Mouse (Mus musculus) thymus, adult 2 months (tissue): ENCODE data around the gene Ufd1. TPM values are rescaled to one million over a fixed set of nuclear protein-coding genes. Genes with fewer than 3 reads are reported as not detected.
"Not testable (repeated sequence)": the region's sequence is repeated elsewhere in the genome, so short reads cannot be mapped to it uniquely, and the experiment has no call there.

Experiments used
- DNase-seq: peaks from one replicate; pipeline ENCODE4 v3.0.0; 2021
- H3K27ac ChIP-seq: fragments of 200-500 bp; 2 replicates; pipeline ENCODE4 v1.5.1; 2012; ENCODE audit warnings: low read length, control low read depth; ENCODE audit not compliant: control insufficient read depth, insufficient read depth
- H3K27me3 ChIP-seq: fragments of 200-500 bp; 2 replicates; pipeline ENCODE4 v1.6.1; 2012; ENCODE audit warnings: mild to moderate bottlenecking, low read length, moderate library complexity, mixed read lengths; ENCODE audit not compliant: control insufficient read depth, insufficient read depth
- H3K36me3 ChIP-seq: fragments of 200-500 bp; 2 replicates; pipeline ENCODE4 v1.6.1; 2012; ENCODE audit warnings: mild to moderate bottlenecking, low read length, moderate library complexity; ENCODE audit not compliant: control insufficient read depth, insufficient read depth
- H3K4me1 ChIP-seq: fragments of 200-500 bp; replicated peaks from 2 replicates; pipeline ENCODE4 v1.6.1; 2012; ENCODE audit warnings: low read length; ENCODE audit not compliant: control insufficient read depth, insufficient read depth
- H3K4me3 ChIP-seq: fragments of 200-500 bp; 2 replicates; pipeline ENCODE4 v1.5.1; 2012; ENCODE audit warnings: mild to moderate bottlenecking, low read length, control low read depth, moderate library complexity; ENCODE audit not compliant: control insufficient read depth, insufficient read depth
- CTCF ChIP-seq: fragments of 200-500 bp; IDR thresholded peaks from 2 replicates; pipeline ENCODE4 v1.5.1; 2012; ENCODE audit warnings: mild to moderate bottlenecking, control low read depth, low read length, moderate library complexity, borderline replicate concordance; ENCODE audit not compliant: control insufficient read depth, poor library complexity, insufficient read depth; ENCODE audit errors: extremely low read depth
- POLR2A ChIP-seq: fragments of 200-500 bp; IDR thresholded peaks from 2 replicates; pipeline ENCODE4 v1.6.1; 2012; ENCODE audit warnings: mild to moderate bottlenecking, low read length, control low read depth, moderate library complexity; ENCODE audit not compliant: control insufficient read depth, poor library complexity, insufficient read depth; ENCODE audit errors: extremely low read depth
- WGBS: fragments of 180-500 bp; shearing (Covaris S2); methylation state at CpG from one replicate; pipeline ENCODE4 v1.1.7; 2018; 5-methylcytosine and 5-hydroxymethylcytosine counted together
- polyA plus RNA-seq: library from polyadenylated mRNA; depleted of rRNA; stranded (reverse); fragments of >200 nt; gene quantifications from 2 replicates; pipeline ENCODE4 v1.2.3, GENCODE M21; 2012

Ufd1 gene
- polyA plus RNA-seq, 1 experiment, result 47.3 TPM

DNA sequence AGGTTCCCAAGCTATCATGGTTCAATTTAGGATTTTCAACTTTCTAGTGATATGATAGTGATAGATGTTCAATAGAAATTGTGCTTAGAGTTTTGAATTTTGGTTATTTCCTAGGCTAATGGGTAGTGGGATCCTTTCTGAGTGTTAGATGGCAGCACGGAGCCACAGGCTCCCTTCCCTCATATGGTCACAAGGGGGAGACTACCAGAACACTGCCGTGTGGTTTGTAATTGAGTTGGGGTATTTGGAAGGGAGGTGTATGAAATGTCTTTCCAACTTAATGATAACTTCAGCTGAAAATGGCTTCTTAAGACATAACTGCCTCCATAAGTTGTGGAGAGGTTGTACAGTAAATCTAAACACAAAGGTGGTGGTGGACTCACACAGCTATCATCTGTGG is 21.9 kb downstream of the Ufd1 start:
- DNase-seq, result no peak
- H3K27ac ChIP-seq, result no peak overlapping the region
- TF ChIP-seq CTCF (no peak), POLR2A (no peak)
- H3K4me1 ChIP-seq, result peaks cover 2% of the 10 kb centered on the region
- no peak overlapping the region for H3K4me3 ChIP-seq
- no peaks in the 10 kb centered on the region for H3K27me3 ChIP-seq
- whole genome bisulfite sequencing, result 94% methylated on average over 2 of the region's 2 CpGs
- H3K36me3 ChIP-seq, result peaks cover 38% of the 10 kb centered on the region

DNA sequence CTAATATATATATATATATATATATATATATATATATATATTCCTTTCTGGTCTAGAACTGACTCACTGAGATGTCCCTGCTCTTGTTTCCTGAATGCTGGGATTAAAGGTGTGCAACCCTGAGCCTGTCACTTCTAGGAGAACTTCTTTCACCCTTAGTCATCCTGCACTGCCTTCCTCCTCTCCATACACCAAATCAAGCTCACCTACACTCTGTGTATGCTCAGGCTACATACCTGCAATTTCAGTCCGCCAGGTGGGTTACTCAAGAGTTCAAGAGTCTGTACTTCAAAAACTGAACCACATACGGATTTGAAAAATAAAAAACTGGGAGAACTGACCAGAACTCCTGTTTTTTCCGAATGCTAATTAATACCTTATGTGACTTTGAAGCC is 24.5 kb downstream of the Ufd1 start:
- no peak overlapping the region for H3K27ac ChIP-seq
- H3K4me3 ChIP-seq, result no peak overlapping the region
- peaks cover 2% of the 10 kb centered on the region for H3K4me1 ChIP-seq
- H3K27me3 ChIP-seq, result no peaks in the 10 kb centered on the region
- no peak for DNase-seq
- TF ChIP-seq CTCF, result no peak
- TF ChIP-seq POLR2A, result no peak
- 36% methylated on average over 3 of the region's 3 CpGs for WGBS
- peaks cover 22% of the 10 kb centered on the region for H3K36me3 ChIP-seq

DNA sequence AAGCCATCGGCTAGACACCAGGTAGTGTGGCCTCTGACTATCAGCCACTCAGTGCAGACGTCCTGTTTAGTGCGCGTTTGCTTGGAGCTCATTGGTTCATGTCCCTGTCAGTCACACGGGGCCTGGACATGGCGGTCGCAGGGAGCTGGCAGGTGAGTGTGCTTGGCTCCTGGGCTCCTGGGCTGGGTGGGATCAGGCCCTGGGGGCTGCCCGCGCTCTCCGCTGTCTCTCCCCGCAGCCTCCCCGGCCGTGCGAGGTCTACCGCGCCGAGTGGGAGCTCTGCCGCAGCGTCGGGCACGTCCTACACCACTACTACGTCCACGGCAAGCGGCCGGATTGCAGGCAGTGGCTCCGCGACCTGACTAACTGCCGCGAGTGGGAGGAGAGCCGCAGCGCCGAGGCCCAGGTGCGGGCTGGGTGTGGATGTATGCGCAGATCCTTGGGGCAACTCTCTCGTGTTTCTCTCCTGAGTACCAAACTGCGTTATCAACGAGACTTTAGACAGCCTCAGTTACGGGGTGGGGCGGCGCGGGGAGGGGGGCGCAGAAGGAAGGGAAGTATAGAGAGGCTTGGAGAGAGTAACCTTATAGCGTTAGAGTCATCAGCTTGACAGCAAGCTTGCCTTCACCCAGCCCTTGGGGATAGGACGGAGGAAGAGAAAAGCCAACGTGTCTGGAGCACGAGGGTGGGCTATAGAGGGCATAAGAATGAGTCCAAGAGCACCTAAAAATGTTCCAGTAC is 25.1 kb downstream of the Ufd1 start, which contains the start of the genes 2510002D24Rik and Gm28539:
Gene 2510002D24Rik (plus strand): TSS at position 111 of the 741 bp plus-strand sequence.
Gene Gm28539 (plus strand): TSS at position 117 of the 741 bp plus-strand sequence.
- WGBS, result 1% methylated on average over 46 of the region's 46 CpGs
- DNase-seq, result peak; percentile 95
- Histone ChIP-seq H3K27me3 (no peaks in the 10 kb centered on the region), H3K36me3 (peaks cover 16% of the 10 kb centered on the region), H3K27ac (no peak within 1 kb of the TSS), H3K4me1 (peaks cover 2% of the 10 kb centered on the region), H3K4me3 (peak within 1 kb of the TSS; percentile 72)
- peak; percentile 87 for TF ChIP-seq POLR2A
- TF ChIP-seq CTCF, result no peak

DNA sequence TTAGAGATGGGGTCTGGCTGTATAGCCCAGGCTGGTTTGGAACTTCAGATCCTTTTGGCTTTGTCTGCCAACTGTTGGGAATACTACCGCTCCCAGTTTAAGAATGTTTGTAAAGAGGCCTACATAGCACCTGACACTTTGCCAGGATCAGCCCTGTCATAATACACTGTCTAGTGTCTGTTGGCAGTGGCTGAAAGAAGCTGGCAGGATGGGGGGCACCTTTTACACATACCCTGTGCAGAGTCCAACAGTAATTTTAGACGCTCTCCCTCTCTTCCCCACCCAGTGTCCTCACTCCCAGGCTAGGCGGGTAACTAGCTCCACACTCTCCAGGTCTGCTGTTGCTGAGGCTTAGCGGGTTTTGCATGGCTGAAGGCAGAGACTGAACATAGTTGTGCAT is 26.8 kb downstream of the Ufd1 start:
- 98% methylated on average over 4 of the region's 4 CpGs for WGBS
- no peak for TF ChIP-seq CTCF
- TF ChIP-seq POLR2A, result no peak
- Histone ChIP-seq H3K4me1 (peaks cover 2% of the 10 kb centered on the region), H3K36me3 (peaks cover 7% of the 10 kb centered on the region; the same call in 1 of the 2 replicates), H3K27ac (no peak overlapping the region), H3K4me3 (no peak overlapping the region), H3K27me3 (no peaks in the 10 kb centered on the region)
- no peak for DNase-seq

DNA sequence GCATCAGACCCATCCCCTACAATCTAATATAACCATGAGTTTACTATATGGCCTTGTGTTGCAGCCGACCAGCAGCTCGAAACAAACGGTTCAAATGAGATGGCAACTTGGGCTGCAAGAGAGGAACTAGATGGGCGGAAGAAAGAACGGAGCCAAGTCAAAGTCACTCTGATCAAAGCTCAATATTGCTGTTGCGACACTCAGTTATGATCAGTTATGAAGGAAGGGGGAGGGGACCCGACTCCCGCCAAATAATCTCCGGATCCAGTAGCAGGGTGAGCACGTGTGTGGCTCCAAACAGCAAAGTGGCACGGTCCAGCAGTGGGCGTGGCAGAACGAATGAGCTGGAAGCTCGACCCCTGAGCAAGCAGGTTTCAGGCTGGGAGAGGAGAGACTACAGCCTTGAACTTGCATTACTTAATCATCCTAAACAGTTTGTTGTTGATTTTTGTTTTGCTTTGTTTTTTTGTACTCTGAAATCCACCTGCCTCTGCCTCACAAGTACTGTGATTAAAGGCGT is 34.8 kb downstream of the Ufd1 start:
- H3K27me3 ChIP-seq, result no peaks in the 10 kb centered on the region
- H3K36me3 ChIP-seq, result no peaks in the 10 kb centered on the region
- 94% methylated on average over 15 of the region's 15 CpGs for WGBS
- DNase-seq, result no peak
- no peak for TF ChIP-seq POLR2A
- TF ChIP-seq CTCF, result no peak
- no peak overlapping the region for H3K27ac ChIP-seq
- no peak overlapping the region for H3K4me3 ChIP-seq
- no peaks in the 10 kb centered on the region for H3K4me1 ChIP-seq

DNA sequence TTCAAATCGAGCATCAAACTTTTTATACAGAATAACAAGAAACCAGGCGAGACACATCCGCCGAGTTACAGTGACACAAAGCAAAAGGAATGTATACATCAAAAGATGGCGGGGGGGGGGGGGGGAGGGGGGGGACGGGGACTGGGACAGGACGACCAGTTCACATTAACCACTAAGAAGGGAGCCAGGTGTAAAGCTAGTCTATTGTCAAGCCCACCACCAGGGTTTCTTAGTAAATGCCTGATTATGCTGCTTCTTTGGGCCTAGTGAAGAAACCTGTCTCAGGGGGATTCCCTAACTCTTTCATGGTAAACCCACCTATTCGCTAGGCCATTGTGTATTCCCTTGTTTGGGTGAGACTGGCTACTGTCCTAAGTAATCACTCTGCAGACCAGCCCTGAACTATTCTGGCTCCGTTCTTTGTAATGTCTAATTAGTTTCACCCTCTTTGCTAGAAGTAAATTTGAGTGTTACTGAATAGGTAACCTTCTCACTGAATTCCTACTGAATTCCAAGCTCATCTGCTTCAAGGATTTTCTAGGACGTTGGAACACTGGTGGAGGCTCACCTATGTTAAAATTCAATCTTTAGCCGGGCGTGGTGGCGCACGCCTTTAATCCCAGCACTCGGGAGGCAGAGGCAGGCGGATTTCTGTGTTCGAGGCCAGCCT is 38.1 kb downstream of the Ufd1 start:
- not testable (repeated sequence) for H3K4me3 ChIP-seq, H3K36me3 ChIP-seq, H3K27ac ChIP-seq, H3K27me3 ChIP-seq, DNase-seq, H3K4me1 ChIP-seq
- WGBS, result 91% methylated on average over 16 of the region's 17 CpGs
